Mouse (Mus musculus) lung, postnatal 0 days (tissue): ENCODE results near the gene Nrf1.

Experiments
- CTCF ChIP-seq: IDR thresholded peaks from 2 replicates; pipeline ENCODE4 v1.5.1; 2016; ENCODE audit warnings: antibody characterized with exemption, mild to moderate bottlenecking
- EP300 ChIP-seq: IDR thresholded peaks from 2 replicates; pipeline ENCODE4 v1.6.1; 2016; ENCODE audit warnings: antibody characterized with exemption, mild to moderate bottlenecking, control low read depth

DNA sequence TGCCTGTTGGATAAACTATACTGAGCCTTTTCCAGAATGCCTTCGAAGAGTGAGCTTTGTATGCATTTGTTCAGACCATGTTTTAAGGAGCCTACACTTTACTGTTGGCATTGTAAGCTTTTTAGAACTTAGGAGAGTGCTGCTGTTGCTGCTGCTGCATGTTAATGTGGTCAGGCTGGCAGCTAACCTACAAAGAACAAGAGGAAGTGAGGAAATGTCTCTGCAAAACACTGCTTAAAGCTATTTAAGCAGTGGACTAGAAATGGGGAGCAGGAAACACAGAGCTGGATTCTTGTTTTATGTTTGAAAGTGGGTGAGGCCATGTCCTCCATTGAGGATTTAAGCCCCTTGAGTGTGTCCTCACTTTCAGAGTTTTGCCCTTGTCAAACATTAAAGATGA lies 5.3 kb downstream of the Nrf1 start:
- no peak for TF ChIP-seq CTCF
- no peak for TF ChIP-seq EP300
